Mouse (Mus musculus): ENCODE results near the gene Gjb3. TPM values are rescaled to one million over a fixed set of nuclear protein-coding genes. Genes with fewer than 3 reads are reported as not detected.

Gene Gjb3
- total RNA-seq, 2 experiments from 2014 or later, result 0.22 to 0.37 TPM

- peak; percentile 49 to 56 for DNase-seq
- intact Hi-C loops (cut with DNase I), result no loop called here
Measured at GRCm38 (mm10) chr4:127303796-127304195, 26.8 kb downstream of the Gjb3 start.

- DNase-seq, result no peak
- intact Hi-C loops (cut with DNase I), result no loop called here
Measured at GRCm38 (mm10) chr4:127300503-127300902, 30.1 kb downstream of the Gjb3 start.

GRCm38 (mm10) chr4:127292631-127293030 is 38.0 kb downstream of the Gjb3 start:
- DNase-seq, result no peak
- intact Hi-C loops (cut with DNase I), result no loop called here

GRCm38 (mm10) chr4:127289039-127289548 is 41.5 kb downstream of the Gjb3 start:
- intact Hi-C loops (cut with DNase I), result no loop called here
- peak; percentile 66 to 75 for DNase-seq

GRCm38 (mm10) chr4:127286907-127287306 is 43.7 kb downstream of the Gjb3 start:
- intact Hi-C loops (cut with DNase I), result no loop called here
- peak in 1 of 2 experiments; percentile 27 for DNase-seq

- intact Hi-C loops (cut with DNase I), result no loop called here
- peak in 1 of 2 experiments; percentile 24 for DNase-seq
Measured at GRCm38 (mm10) chr4:127279241-127279640, 51.4 kb downstream of the Gjb3 start.

GRCm38 (mm10) chr4:127278451-127279001 is 52.1 kb downstream of the Gjb3 start:
- intact Hi-C loops (cut with DNase I), result no loop called here

More at GRCm38 (mm10) chr4:127278451-127279001, 52.1 kb downstream of the Gjb3 start:
- peak; percentile 64 to 66 for DNase-seq

Other genes with a start within 250 kb of the Gjb3 start
- gene Tmem35b, start 207.2 kb downstream of the Gjb3 start, total RNA-seq (2021), result 1 to 10 TPM; 2.0 to 2.5 TPM
- gene Dlgap3, start 161.6 kb downstream of the Gjb3 start, total RNA-seq (2021), result under 1 TPM; 0.22 to 0.26 TPM
- gene Smim12, start 87.1 kb downstream of the Gjb3 start, total RNA-seq (2021), result 10 to 100 TPM; 40.9 to 46.2 TPM
- 10 to 100 TPM; 28.2 to 30.2 TPM for gene Gja4, start 16.8 kb downstream of the Gjb3 start, total RNA-seq (2021)
- gene Gjb4, start 23.2 kb upstream of the Gjb3 start, total RNA-seq (2021), result not detected
- under 1 TPM; 0.53 to 0.55 TPM for gene Gjb5, start 27.3 kb upstream of the Gjb3 start, total RNA-seq (2021)

Measured in heart, postnatal 10 days (tissue).